Mouse (Mus musculus) C2C12 (cell line): ENCODE results near the gene Stard3nl. TPM values are rescaled to one million over a fixed set of nuclear protein-coding genes. Genes with fewer than 3 reads are reported as not detected.
"Not testable (repeated sequence)": the region's sequence is repeated elsewhere in the genome, so short reads cannot be mapped to it uniquely, and the experiment has no call there.

Experiments used
- H3K27me3 ChIP-seq: one replicate; pipeline ENCODE4 v1.6.1; 2011; ENCODE audit not compliant: control insufficient read depth, insufficient read depth, insufficient read length
- H3K36me3 ChIP-seq: one replicate; pipeline ENCODE4 v1.6.1; 2011; ENCODE audit not compliant: control insufficient read depth, insufficient read depth
- H3K4me3 ChIP-seq: one replicate; pipeline ENCODE4 v1.5.1; 2011; ENCODE audit warnings: mild to moderate bottlenecking, control low read depth; ENCODE audit not compliant: poor library complexity, insufficient read depth, severe bottlenecking
- H3K79me2 ChIP-seq: one replicate; pipeline ENCODE4 v1.6.1; 2011; ENCODE audit not compliant: control insufficient read depth, insufficient read depth
- H3K79me3 ChIP-seq: one replicate; pipeline ENCODE4 v1.6.1; 2011; ENCODE audit warnings: low read depth, control low read depth
- H3ac ChIP-seq: one replicate; pipeline ENCODE3; 2011; ENCODE audit warnings: low read depth; ENCODE audit not compliant: control insufficient read depth, insufficient read length
- CEBPB ChIP-seq: IDR thresholded peaks from one replicate; pipeline ENCODE4 v1.6.1; 2011; ENCODE audit warnings: low read depth, mild to moderate bottlenecking, control low read depth, moderate library complexity
- CTCF ChIP-seq: IDR thresholded peaks from one replicate; pipeline ENCODE4 v1.5.1; 2011; ENCODE audit not compliant: control insufficient read depth, insufficient read depth, insufficient read length
- FOSL1 ChIP-seq: IDR thresholded peaks from one replicate; pipeline ENCODE4 v1.8.0; 2011; ENCODE audit warnings: mild to moderate bottlenecking, low read length; ENCODE audit not compliant: poor library complexity, insufficient read depth, severe bottlenecking
- MAX ChIP-seq: IDR thresholded peaks from one replicate; pipeline ENCODE4 v1.6.1; 2011; ENCODE audit warnings: mild to moderate bottlenecking, control low read depth
- MYOD1 ChIP-seq: IDR thresholded peaks from one replicate; pipeline ENCODE4 v1.6.1; 2011; ENCODE audit warnings: low read depth; ENCODE audit not compliant: control insufficient read depth, insufficient read length
- MYOG ChIP-seq: IDR thresholded peaks from one replicate; pipeline ENCODE4 v1.6.1; 2011; ENCODE audit not compliant: control insufficient read depth, insufficient read length; ENCODE audit errors: extremely low read depth
- USF1 ChIP-seq: IDR thresholded peaks from one replicate; pipeline ENCODE4 v1.6.1; 2011; ENCODE audit warnings: low read depth, mild to moderate bottlenecking, control low read depth, moderate library complexity
- polyA plus RNA-seq: library from polyadenylated mRNA; unstranded; fragments of >200 nt; fragmentation: generic; extraction: Trizol; gene quantifications from one replicate; pipeline ENCODE4 v1.2.1, GENCODE M21; 2012; ENCODE audit warnings: missing spikeins

Gene Stard3nl
- polyA plus RNA-seq, 1 experiment: 29.2 TPM

DNA sequence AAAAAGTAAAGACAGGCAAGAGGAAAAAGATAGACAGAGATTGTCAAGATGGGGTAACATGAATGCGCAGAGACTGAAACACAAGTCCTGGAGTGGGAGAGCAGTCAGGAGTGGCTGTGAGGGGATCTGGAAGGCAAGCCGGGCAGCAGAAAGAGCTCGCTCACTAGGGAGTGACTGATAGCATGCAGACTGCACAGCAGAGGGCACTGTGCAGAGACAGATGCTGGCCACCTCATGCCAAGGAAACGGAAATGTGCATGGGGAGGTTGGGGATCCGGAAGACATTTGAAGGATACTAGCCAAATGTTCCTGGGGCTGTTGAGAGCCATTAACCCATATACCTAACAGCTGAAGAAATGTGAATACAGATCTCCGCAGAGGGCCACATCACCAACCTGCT is 33.2 kb downstream of the Stard3nl start:
- peaks cover 5% of the 10 kb centered on the region for H3K36me3 ChIP-seq

DNA sequence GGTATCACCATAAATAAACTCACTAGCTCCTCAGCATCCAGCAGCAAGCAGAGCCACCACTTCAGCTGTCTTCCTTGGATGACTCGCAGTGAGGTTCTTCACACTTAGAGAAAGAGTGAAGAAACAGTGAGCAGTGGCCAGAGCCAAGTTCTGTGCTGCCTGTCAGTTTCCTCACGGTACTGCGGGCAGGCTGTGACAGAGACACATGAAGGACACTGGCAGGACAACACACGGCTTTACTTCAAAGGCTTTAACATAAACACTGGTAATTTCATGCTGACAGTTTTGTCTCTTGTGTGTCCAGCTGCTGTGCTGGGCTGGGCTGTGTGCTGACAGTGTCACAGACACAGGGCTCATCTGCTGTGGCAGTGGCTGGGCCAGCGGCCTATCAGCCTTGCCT is 37.6 kb downstream of the Stard3nl start:
- peaks cover 5% of the 10 kb centered on the region for H3K36me3 ChIP-seq
- no peak overlapping the region for H3K4me3 ChIP-seq
- H3K79me2 ChIP-seq: no peaks in the 10 kb centered on the region
- no peak for TF ChIP-seq MYOG
- no peak for TF ChIP-seq FOSL1
- no peak for TF ChIP-seq MYOD1
- no peak for TF ChIP-seq MAX
- no peak for TF ChIP-seq CTCF
- no peak for TF ChIP-seq CEBPB
- no peak for TF ChIP-seq USF1
- no peaks in the 10 kb centered on the region for H3K79me3 ChIP-seq
- H3ac ChIP-seq: no peak overlapping the region
- no peaks in the 10 kb centered on the region for H3K27me3 ChIP-seq

More for the DNA sequence above, 33.2 kb downstream of the Stard3nl start:
- TF ChIP-seq CTCF (peak; percentile 20), MYOG (no peak), MAX (no peak), MYOD1 (no peak), CEBPB (no peak), USF1 (no peak), FOSL1 (no peak)
- H3K4me3 ChIP-seq: no peak overlapping the region
- no peak overlapping the region for H3ac ChIP-seq
- no peaks in the 10 kb centered on the region for H3K27me3 ChIP-seq
- no peaks in the 10 kb centered on the region for H3K79me3 ChIP-seq
- no peaks in the 10 kb centered on the region for H3K79me2 ChIP-seq

DNA sequence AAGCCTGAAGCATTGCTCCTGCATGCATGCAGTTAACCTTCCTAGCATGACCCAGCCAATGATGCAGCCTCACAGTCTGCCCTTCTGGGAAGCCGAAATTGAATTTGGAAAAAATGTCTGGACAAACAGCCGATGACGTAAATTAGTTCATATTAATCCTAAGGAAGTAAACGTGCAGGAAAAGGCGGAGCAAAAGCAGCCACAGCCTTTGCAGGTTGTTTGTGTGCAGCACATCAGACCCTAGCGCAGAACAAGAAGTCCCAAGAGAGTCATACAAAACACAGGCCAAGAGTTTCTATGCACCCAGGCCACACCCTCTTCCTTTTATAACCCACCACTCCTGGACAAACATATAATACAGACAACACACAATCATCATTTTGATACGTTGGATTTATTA is 38.3 kb downstream of the Stard3nl start:
- no peaks in the 10 kb centered on the region for H3K79me3 ChIP-seq
- H3K4me3 ChIP-seq: no peak overlapping the region
- H3K36me3 ChIP-seq: peaks cover 5% of the 10 kb centered on the region
- H3K79me2 ChIP-seq: no peaks in the 10 kb centered on the region
- TF ChIP-seq FOSL1 (no peak), MYOG (no peak), MYOD1 (no peak), CTCF (no peak), USF1 (no peak), MAX (no peak), CEBPB (no peak)
- H3K27me3 ChIP-seq: no peaks in the 10 kb centered on the region
- H3ac ChIP-seq: no peak overlapping the region

DNA sequence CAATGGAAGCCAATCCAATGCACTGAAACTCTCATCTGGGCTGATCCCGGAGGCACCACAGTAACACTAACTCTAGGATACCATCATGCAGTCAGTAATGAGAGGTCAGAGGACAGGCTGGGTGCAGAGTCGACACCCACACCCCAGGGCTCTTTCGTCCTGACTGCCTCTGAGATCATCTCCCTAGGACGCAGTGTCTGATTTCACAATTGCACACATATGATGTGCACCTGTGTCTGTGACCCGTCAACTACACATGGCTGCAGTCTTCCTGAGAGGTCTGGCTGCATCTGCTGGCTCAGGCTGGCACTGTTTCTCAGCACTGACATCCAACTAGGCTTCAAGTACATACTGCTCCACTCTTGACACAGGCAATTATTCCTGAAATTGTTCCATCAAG is 38.9 kb downstream of the Stard3nl start:
- Histone ChIP-seq H3K79me2 (no peaks in the 10 kb centered on the region), H3ac (no peak overlapping the region), H3K79me3 (no peaks in the 10 kb centered on the region), H3K27me3 (no peaks in the 10 kb centered on the region), H3K36me3 (peaks cover 5% of the 10 kb centered on the region), H3K4me3 (no peak overlapping the region)
- TF ChIP-seq FOSL1 (no peak), CTCF (no peak), CEBPB (no peak), MYOG (no peak), MAX (no peak), MYOD1 (no peak), USF1 (no peak)

DNA sequence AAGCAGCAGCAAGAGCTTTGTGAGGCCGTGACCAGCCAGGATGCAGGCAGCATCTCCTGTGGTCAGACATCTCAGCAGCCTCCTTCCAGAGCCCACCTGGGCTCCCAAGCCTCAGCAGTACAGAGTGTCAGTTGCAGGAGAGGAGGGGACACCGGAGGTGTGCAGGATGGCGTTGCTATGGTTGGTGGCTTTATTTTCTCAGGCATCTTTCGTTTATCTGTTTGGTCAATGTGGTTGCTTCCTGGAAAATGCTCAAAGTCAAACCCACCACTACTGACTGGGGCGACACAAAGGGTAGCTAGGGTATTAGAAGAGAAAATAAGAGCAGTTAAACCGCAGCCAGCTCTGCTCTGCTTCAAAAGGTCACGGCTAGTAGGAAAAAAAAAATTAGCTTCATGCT is 39.5 kb downstream of the Stard3nl start:
- H3K27me3 ChIP-seq: no peaks in the 10 kb centered on the region

DNA sequence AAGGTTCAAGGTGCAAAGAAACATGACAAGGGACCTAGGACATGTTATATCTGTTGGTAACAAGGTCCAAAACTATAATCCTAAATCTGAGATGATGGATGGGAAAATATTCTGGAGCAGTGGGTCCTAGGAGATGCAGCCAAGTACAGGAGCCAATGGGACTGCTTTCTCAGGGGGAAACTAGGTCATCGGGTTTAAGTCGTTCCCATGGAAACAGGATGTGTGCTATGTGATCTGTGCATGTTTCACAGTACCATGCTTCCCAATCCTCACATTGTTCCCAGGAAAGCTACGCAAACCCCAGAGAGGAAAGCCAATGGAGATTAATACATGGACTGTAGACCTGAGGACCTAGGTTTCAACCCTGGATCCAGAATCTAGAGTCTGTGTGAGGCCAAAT is 42.8 kb downstream of the Stard3nl start:
- H3K4me3 ChIP-seq: no peak overlapping the region
- H3K27me3 ChIP-seq: no peaks in the 10 kb centered on the region
- H3K36me3 ChIP-seq: no peaks in the 10 kb centered on the region
- no peaks in the 10 kb centered on the region for H3K79me2 ChIP-seq
- no peaks in the 10 kb centered on the region for H3K79me3 ChIP-seq
- TF ChIP-seq MAX: no peak
- H3ac ChIP-seq: no peak overlapping the region

More for the DNA sequence above, 39.5 kb downstream of the Stard3nl start:
- no peak for TF ChIP-seq CEBPB
- no peak for TF ChIP-seq USF1
- no peak for TF ChIP-seq MYOD1
- no peak for TF ChIP-seq MYOG
- no peak for TF ChIP-seq MAX
- TF ChIP-seq FOSL1: no peak
- TF ChIP-seq CTCF: no peak
- H3ac ChIP-seq: no peak overlapping the region
- H3K79me2 ChIP-seq: no peaks in the 10 kb centered on the region
- H3K36me3 ChIP-seq: peaks cover 5% of the 10 kb centered on the region
- H3K79me3 ChIP-seq: no peaks in the 10 kb centered on the region
- no peak overlapping the region for H3K4me3 ChIP-seq

DNA sequence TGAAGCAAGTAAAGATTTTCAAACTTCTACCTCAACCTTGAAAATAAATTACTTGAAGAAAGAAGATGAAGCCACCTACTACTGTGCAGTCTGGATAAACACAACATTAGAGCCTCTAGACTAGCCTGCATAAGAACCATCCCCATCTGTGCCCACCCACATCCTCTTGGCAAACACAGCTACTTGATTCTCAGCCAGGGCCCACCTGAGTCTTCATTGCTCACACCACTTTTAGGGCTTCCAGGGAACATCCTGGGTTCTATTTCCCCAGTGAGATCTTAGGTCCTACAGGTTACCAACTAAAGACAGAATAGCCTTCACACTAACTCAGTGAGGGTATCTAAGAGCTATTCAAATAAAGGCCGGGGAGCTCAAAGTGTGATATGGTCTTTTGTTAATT is 55.2 kb downstream of the Stard3nl start:
- H3K27me3 ChIP-seq, H3K36me3 ChIP-seq, H3K79me3 ChIP-seq, H3K79me2 ChIP-seq, H3ac ChIP-seq, H3K4me3 ChIP-seq: not testable (repeated sequence)

DNA sequence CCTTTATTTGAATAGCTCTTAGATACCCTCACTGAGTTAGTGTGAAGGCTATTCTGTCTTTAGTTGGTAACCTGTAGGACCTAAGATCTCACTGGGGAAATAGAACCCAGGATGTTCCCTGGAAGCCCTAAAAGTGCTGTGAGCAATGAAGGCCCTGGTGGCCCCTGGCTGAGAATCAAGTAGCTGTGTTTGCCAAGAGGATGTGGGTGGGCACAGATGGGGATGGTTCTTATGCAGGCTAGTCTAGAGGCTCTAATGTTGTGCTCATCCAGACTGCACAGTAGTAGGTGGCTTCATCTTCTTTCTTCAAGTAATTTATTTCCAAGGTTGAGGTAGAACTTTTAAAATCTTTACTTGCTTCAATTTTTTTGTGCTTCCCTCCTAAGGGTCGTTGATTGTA is 59.3 kb downstream of the Stard3nl start:
- H3K4me3 ChIP-seq: not testable (repeated sequence)

More for the DNA sequence above, 59.3 kb downstream of the Stard3nl start:
- H3ac ChIP-seq, H3K36me3 ChIP-seq, H3K79me2 ChIP-seq, H3K27me3 ChIP-seq, H3K79me3 ChIP-seq: not testable (repeated sequence)
